Mouse (Mus musculus): ENCODE measurements at regions not wholly inside any gene's neighbourhood (a gene's known extent, or its start where the extent isn't known, plus 50 kb on each side); places are given as distances from the start of the nearest gene placed in this dataset.

GRCm38 (mm10) chr6:31098106-31098505 is 139.2 kb upstream of the Klf14 start:
- Histone ChIP-seq H3K4me1 (ENCODE audit: insufficient read depth, low read length) (0 out of 2 replicates have a peak, but pooled peaks cover 2% of the 10 kb centered on the region), H3K27ac (ENCODE audit: low read depth, low read length) (no peak overlapping the region), H3K9me3 (ENCODE audit: low read length) (no peaks in the 10 kb centered on the region), H3K36me3 (ENCODE audit: insufficient read depth, low read length) (no peaks in the 10 kb centered on the region), H3K4me2 (ENCODE audit: low read depth, low read length, poor library complexity, severe bottlenecking) (no peak overlapping the region), H3K9ac (replicated peaks; ENCODE audit: low read length, poor library complexity, severe bottlenecking) (no peak overlapping the region), H3K27me3 (ENCODE audit: insufficient read depth, low read length) (no peaks in the 10 kb centered on the region), H3K4me3 (ENCODE audit: low read depth, low read length) (no peak overlapping the region)
- TF ChIP-seq CTCF (IDR thresholded peaks at IDR 0.05): no peak
- WGBS: 58% methylated on average over 5 of the region's 5 CpGs
- DNase-seq (ENCODE audit: low spot score) (no peak), ATAC-seq (ENCODE audit: low FRiP score) (no peak)

- Histone ChIP-seq H3K4me2 (ENCODE audit: low read depth, low read length, poor library complexity, severe bottlenecking) (no peak overlapping the region), H3K4me3 (ENCODE audit: low read depth, low read length) (no peak overlapping the region), H3K27ac (ENCODE audit: low read depth, low read length) (no peak overlapping the region), H3K9ac (replicated peaks; ENCODE audit: low read length, poor library complexity, severe bottlenecking) (no peak overlapping the region), H3K9me3 (ENCODE audit: low read length) (no peaks in the 10 kb centered on the region), H3K27me3 (ENCODE audit: insufficient read depth, low read length) (no peaks in the 10 kb centered on the region), H3K4me1 (ENCODE audit: insufficient read depth, low read length) (0 out of 2 replicates have a peak, but pooled peaks cover 2% of the 10 kb centered on the region), H3K36me3 (ENCODE audit: insufficient read depth, low read length) (no peaks in the 10 kb centered on the region)
- no peak for TF ChIP-seq CTCF (IDR thresholded peaks at IDR 0.05)
- 73% methylated on average over 12 of the region's 12 CpGs for WGBS
- DNase-seq (ENCODE audit: low spot score) (no peak), ATAC-seq (ENCODE audit: low FRiP score) (no peak)
These were observed 141.3 kb upstream of the Klf14 start for GRCm38 (mm10) chr6:31100084-31100579.

- Histone ChIP-seq H3K4me1 (ENCODE audit: insufficient read depth, low read length) (0 out of 2 replicates have a peak, but pooled peaks cover 2% of the 10 kb centered on the region), H3K9ac (replicated peaks; ENCODE audit: low read length, poor library complexity, severe bottlenecking) (no peak overlapping the region), H3K9me3 (ENCODE audit: low read length) (no peaks in the 10 kb centered on the region), H3K4me3 (ENCODE audit: low read depth, low read length) (no peak overlapping the region), H3K36me3 (ENCODE audit: insufficient read depth, low read length) (no peaks in the 10 kb centered on the region), H3K27me3 (ENCODE audit: insufficient read depth, low read length) (no peaks in the 10 kb centered on the region), H3K27ac (ENCODE audit: low read depth, low read length) (no peak overlapping the region), H3K4me2 (ENCODE audit: low read depth, low read length, poor library complexity, severe bottlenecking) (no peak overlapping the region)
- 72% methylated on average over 5 of the region's 5 CpGs for WGBS
- TF ChIP-seq CTCF (IDR thresholded peaks at IDR 0.05): peak; percentile 45
- ATAC-seq (ENCODE audit: low FRiP score) (no peak), DNase-seq (ENCODE audit: low spot score) (no peak)
These were observed 141.9 kb upstream of the Klf14 start for GRCm38 (mm10) chr6:31100749-31101148.

- 67% methylated on average over 10 of the region's 10 CpGs for WGBS
- Histone ChIP-seq H3K27me3 (ENCODE audit: insufficient read depth, low read length) (no peaks in the 10 kb centered on the region), H3K9ac (replicated peaks; ENCODE audit: low read length, poor library complexity, severe bottlenecking) (no peak overlapping the region), H3K4me3 (ENCODE audit: low read depth, low read length) (no peak overlapping the region), H3K4me2 (ENCODE audit: low read depth, low read length, poor library complexity, severe bottlenecking) (no peak overlapping the region), H3K36me3 (ENCODE audit: insufficient read depth, low read length) (no peaks in the 10 kb centered on the region), H3K9me3 (ENCODE audit: low read length) (0 out of 2 replicates have a peak, but pooled peaks cover 4% of the 10 kb centered on the region), H3K27ac (ENCODE audit: low read depth, low read length) (no peak overlapping the region), H3K4me1 (ENCODE audit: insufficient read depth, low read length) (no peaks in the 10 kb centered on the region)
- TF ChIP-seq CTCF (IDR thresholded peaks at IDR 0.05): no peak
- no peak for DNase-seq (ENCODE audit: low spot score)
- ATAC-seq (ENCODE audit: low FRiP score): no peak
These were observed 147.4 kb upstream of the Klf14 start for GRCm38 (mm10) chr6:31106144-31106836.

DNA sequence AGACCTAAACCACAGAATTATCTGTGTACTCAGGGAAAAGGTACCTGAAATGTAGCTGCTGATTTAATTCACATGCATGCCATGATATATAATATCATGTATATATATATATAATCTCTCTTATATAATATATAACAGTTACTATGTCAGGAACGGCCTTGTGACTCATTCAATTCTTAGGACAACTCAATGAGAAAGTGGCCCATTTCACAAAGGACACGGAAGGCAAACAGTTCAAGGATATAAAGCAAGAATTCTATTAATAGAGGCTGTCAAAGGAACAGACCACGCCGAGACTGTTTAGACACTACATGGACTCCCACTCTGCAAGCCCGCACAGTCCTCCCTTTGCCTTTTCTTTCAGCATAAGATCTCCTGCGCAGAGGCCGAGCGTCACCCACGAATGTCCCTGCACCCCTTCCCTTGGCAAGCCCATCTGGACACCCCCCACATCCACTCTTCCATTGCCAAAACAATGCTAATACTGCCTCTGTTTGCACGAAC is 148.0 kb upstream of the Klf14 start:
- H3K27me3 ChIP-seq (ENCODE audit: insufficient read depth, low read length): no peaks in the 10 kb centered on the region
- H3K9me3 ChIP-seq (ENCODE audit: low read length): 0 out of 2 replicates have a peak, but pooled peaks cover 4% of the 10 kb centered on the region
- TF ChIP-seq CTCF (IDR thresholded peaks at IDR 0.05): no peak
- 89% methylated on average over 10 of the region's 10 CpGs for WGBS
- no peak overlapping the region for H3K4me3 ChIP-seq (ENCODE audit: low read depth, low read length)
- DNase-seq (ENCODE audit: low spot score) (no peak), ATAC-seq (ENCODE audit: low FRiP score) (no peak)
- H3K4me1 ChIP-seq (ENCODE audit: insufficient read depth, low read length): no peaks in the 10 kb centered on the region
- no peak overlapping the region for H3K4me2 ChIP-seq (ENCODE audit: low read depth, low read length, poor library complexity, severe bottlenecking)
- H3K27ac ChIP-seq (ENCODE audit: low read depth, low read length): no peak overlapping the region
- H3K36me3 ChIP-seq (ENCODE audit: insufficient read depth, low read length): no peaks in the 10 kb centered on the region
- no peak overlapping the region for H3K9ac ChIP-seq (replicated peaks; ENCODE audit: low read length, poor library complexity, severe bottlenecking)

GRCm38 (mm10) chr6:31107360-31107759 is 148.5 kb upstream of the Klf14 start:
- Histone ChIP-seq H3K4me3 (ENCODE audit: low read depth, low read length) (no peak overlapping the region), H3K27me3 (ENCODE audit: insufficient read depth, low read length) (no peaks in the 10 kb centered on the region), H3K9ac (replicated peaks; ENCODE audit: low read length, poor library complexity, severe bottlenecking) (no peak overlapping the region), H3K36me3 (ENCODE audit: insufficient read depth, low read length) (no peaks in the 10 kb centered on the region), H3K27ac (ENCODE audit: low read depth, low read length) (no peak overlapping the region), H3K4me1 (ENCODE audit: insufficient read depth, low read length) (no peaks in the 10 kb centered on the region), H3K9me3 (ENCODE audit: low read length) (0 out of 2 replicates have a peak, but pooled peaks cover 4% of the 10 kb centered on the region), H3K4me2 (ENCODE audit: low read depth, low read length, poor library complexity, severe bottlenecking) (no peak overlapping the region)
- no peak for DNase-seq (ENCODE audit: low spot score)
- 89% methylated on average over 4 of the region's 4 CpGs for WGBS
- ATAC-seq (ENCODE audit: low FRiP score): no peak
- no peak for TF ChIP-seq CTCF (IDR thresholded peaks at IDR 0.05)
